In the genomic region with DNA sequence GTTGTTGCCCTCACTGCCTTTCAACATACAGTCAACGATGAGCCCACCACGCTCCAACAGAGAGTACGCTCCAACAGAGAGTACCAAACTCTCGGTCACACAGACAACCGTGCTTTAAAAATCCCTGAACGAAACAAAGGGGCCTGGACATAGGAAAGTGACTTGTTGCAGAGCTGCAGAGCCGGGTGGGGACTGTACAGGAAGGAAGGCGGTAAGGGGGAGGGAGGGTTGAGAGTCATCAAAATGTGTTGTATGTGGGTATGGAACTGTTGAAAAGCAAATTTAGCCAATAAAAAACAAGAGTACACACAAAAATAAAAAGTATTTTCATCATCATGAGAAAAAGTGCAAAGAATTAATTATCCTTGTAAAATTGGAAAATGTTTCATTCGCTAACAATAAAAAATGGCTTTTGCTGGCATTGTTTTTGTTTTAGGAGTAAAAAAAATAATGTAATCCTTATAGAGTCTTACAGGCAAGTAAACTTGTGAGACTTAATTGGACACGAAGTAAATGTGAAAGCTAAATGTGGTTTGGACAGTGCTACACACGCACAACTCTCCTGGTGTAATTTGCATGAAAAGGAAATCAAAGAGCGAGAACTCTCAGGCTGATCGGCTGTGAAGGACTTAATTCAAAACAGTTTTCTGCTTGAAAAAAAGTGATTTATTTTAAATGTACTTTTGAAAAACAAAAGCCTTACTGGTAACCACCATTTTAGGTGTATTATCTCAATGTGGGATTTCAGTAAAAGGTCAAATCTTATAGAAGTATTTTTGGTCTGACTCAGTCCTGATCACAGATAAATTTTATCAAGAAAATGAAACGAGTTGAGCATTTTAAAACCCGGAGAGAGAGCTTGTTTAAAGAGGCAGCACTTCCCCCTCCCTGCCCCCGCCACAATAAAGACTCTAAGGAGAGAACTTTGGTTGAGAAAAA, we compare ENCODE assay signal across 8 mouse cellular contexts.
DNase-seq lines count a peak whose midpoint lies in the region; ATAC-seq lines count a peak whose summit lies in the region.

No protein-coding gene starts in this region.

- WGBS in heart, embryonic 11.5 days (ENCODE audit: insufficient replicate concordance): 48% methylated on average over 16 of the region's 16 CpGs
- 11% methylated on average over 16 of the region's 16 CpGs for WGBS in forebrain, embryonic 12.5 days
- WGBS in limb, embryonic 13.5 days: 22% methylated on average over 16 of the region's 16 CpGs

- H3K36me3 ChIP-seq in heart, embryonic 11.5 days (ENCODE audit: control insufficient read depth, insufficient read depth, low read length): no peaks in the 10 kb centered on the region
- no peaks in the 10 kb centered on the region for H3K36me3 ChIP-seq in forebrain, embryonic 12.5 days (replicated peaks)
- H3K36me3 ChIP-seq in limb, embryonic 13.5 days: no peaks in the 10 kb centered on the region

- H3K4me1 ChIP-seq in heart, embryonic 11.5 days (ENCODE audit: control insufficient read depth, insufficient read depth, low read length): no peaks in the 10 kb centered on the region
- peaks cover 15% of the 10 kb centered on the region for H3K4me1 ChIP-seq in forebrain, embryonic 12.5 days
- peaks cover 23% of the 10 kb centered on the region for H3K4me1 ChIP-seq in limb, embryonic 13.5 days

- H3K27me3 ChIP-seq in heart, embryonic 11.5 days (ENCODE audit: control insufficient read depth, insufficient read depth, low read length): no peaks in the 10 kb centered on the region
- H3K27me3 ChIP-seq in forebrain, embryonic 12.5 days: 0 out of 2 replicates have a peak, but pooled peaks cover 2% of the 10 kb centered on the region
- H3K27me3 ChIP-seq in limb, embryonic 13.5 days: no peaks in the 10 kb centered on the region

- H3K9ac ChIP-seq in heart, embryonic 11.5 days (ENCODE audit: low read depth, low read length): no peak overlapping the region
- no peak overlapping the region for H3K9ac ChIP-seq in forebrain, embryonic 12.5 days
- no peak overlapping the region for H3K9ac ChIP-seq in limb, embryonic 13.5 days

- no peaks in the 10 kb centered on the region for H3K9me3 ChIP-seq in heart, embryonic 11.5 days (replicated peaks; ENCODE audit: control insufficient read depth, low read length)
- peaks cover 4% of the 10 kb centered on the region; the same call in 1 of the 2 replicates for H3K9me3 ChIP-seq in forebrain, embryonic 12.5 days
- H3K9me3 ChIP-seq in limb, embryonic 13.5 days: no peaks in the 10 kb centered on the region

- no peak overlapping the region for H3K27ac ChIP-seq in heart, embryonic 11.5 days (ENCODE audit: low read depth, low read length)
- peak overlapping the region; percentile 43 for H3K27ac ChIP-seq in forebrain, embryonic 12.5 days
- peak overlapping the region; percentile 15; the same call in 1 of the 2 replicates for H3K27ac ChIP-seq in limb, embryonic 13.5 days

- no peak overlapping the region for H3K4me3 ChIP-seq in heart, embryonic 11.5 days (ENCODE audit: low read depth, low read length)
- H3K4me3 ChIP-seq in forebrain, embryonic 12.5 days (replicated peaks): no peak overlapping the region
- no peak overlapping the region for H3K4me3 ChIP-seq in limb, embryonic 13.5 days

- peak; percentile 39 to 61 for DNase-seq in heart, adult 18-20 months
- DNase-seq in CD4-positive, CD25-positive, alpha-beta regulatory T cell, adult 2 months (ENCODE audit: low read depth, low spot score): peak; percentile 67
- no peak for DNase-seq in left cerebral cortex, adult 8-10 months (ENCODE audit: low spot score in 2 of 2)
- DNase-seq in cerebellum, adult 18-20 months: no peak
- no peak for DNase-seq in cerebellum, adult 9-10 months

- no peak for ATAC-seq in heart, embryonic 11.5 days (replicated peaks; ENCODE audit: insufficient number of reproducible peaks, low FRiP score, low TSS enrichment)
- no peak for ATAC-seq in forebrain, embryonic 12.5 days (ENCODE audit: low FRiP score)
- ATAC-seq in limb, embryonic 13.5 days (ENCODE audit: low FRiP score, low read depth): no peak

- H3K4me2 ChIP-seq in heart, embryonic 11.5 days: no peak overlapping the region
- H3K4me2 ChIP-seq in forebrain, embryonic 12.5 days: peak overlapping the region; percentile 30
- peak overlapping the region; percentile 41 for H3K4me2 ChIP-seq in limb, embryonic 13.5 days (replicated peaks)

Comparison
In these comparisons a context has a peak if more than half of its experiments do, and no peak if none do; other contexts are left out.
1. DNase-seq: peak in heart, adult 18-20 months (2 of 2) and CD4-positive, CD25-positive, alpha-beta regulatory T cell, adult 2 months (single experiment); none in left cerebral cortex, adult 8-10 months (0 of 2), cerebellum, adult 18-20 months (0 of 2) and cerebellum, adult 9-10 months (single experiment).